Mouse (Mus musculus): Measurements from ENCODE around the gene Vmn2r103. TPM values are rescaled to one million over a fixed set of nuclear protein-coding genes. Genes with fewer than 3 reads are reported as not detected.

The Vmn2r103 gene
- polyA plus RNA-seq (2015; fragmentation: Nextera tagmentation; extraction: Ambion mirVana): not detected in 2 replicates

GRCm38 (mm10) chr17:19773063-19773462, at the start of gene Vmn2r103:
Vmn2r103 (plus strand) TSS chr17:19773363.
- H3K27ac ChIP-seq (ENCODE audit: low read depth, low read length): no peak within 1 kb of the TSS
- no peaks in the 10 kb centered on the region for H3K9me3 ChIP-seq (ENCODE audit: control insufficient read depth)
- no peak within 1 kb of the TSS for H3K9ac ChIP-seq (ENCODE audit: low read depth, low read length)
- no peak for TF ChIP-seq CTCF (IDR thresholded peaks at IDR 0.05; ENCODE audit: low read depth)
- H3K36me3 ChIP-seq (ENCODE audit: control insufficient read depth, insufficient read depth): no peaks in the 10 kb centered on the region
- no peaks in the 10 kb centered on the region for H3K27me3 ChIP-seq (replicated peaks; ENCODE audit: control insufficient read depth, insufficient read depth, low read length)
- no peak within 1 kb of the TSS for H3K4me3 ChIP-seq (ENCODE audit: low read depth, low read length)
- H3K4me1 ChIP-seq (replicated peaks; ENCODE audit: control insufficient read depth, insufficient read depth, low read length): no peaks in the 10 kb centered on the region
- 50% methylated on average over 4 of the region's 4 CpGs for WGBS
- H3K4me2 ChIP-seq (replicated peaks; ENCODE audit: low read depth): no peak within 1 kb of the TSS
- ATAC-seq: no peak

GRCm38 (mm10) chr17:19778994-19779393, 5.8 kb downstream of the Vmn2r103 start:
- 88% methylated on average over 4 of the region's 4 CpGs for WGBS
- H3K27me3 ChIP-seq (replicated peaks; ENCODE audit: control insufficient read depth, insufficient read depth, low read length): no peaks in the 10 kb centered on the region
- no peaks in the 10 kb centered on the region for H3K4me1 ChIP-seq (replicated peaks; ENCODE audit: control insufficient read depth, insufficient read depth, low read length)

GRCm38 (mm10) chr17:19789248-19789647, 16.1 kb downstream of the Vmn2r103 start:
- Histone ChIP-seq H3K4me1 (replicated peaks; ENCODE audit: control insufficient read depth, insufficient read depth, low read length) (no peaks in the 10 kb centered on the region), H3K4me3 (ENCODE audit: low read depth, low read length) (no peak overlapping the region), H3K9ac (ENCODE audit: low read depth, low read length) (no peak overlapping the region), H3K4me2 (replicated peaks; ENCODE audit: low read depth) (no peak overlapping the region), H3K9me3 (ENCODE audit: control insufficient read depth) (no peaks in the 10 kb centered on the region), H3K36me3 (ENCODE audit: control insufficient read depth, insufficient read depth) (no peaks in the 10 kb centered on the region), H3K27me3 (replicated peaks; ENCODE audit: control insufficient read depth, insufficient read depth, low read length) (no peaks in the 10 kb centered on the region), H3K27ac (ENCODE audit: low read depth, low read length) (no peak overlapping the region)
- TF ChIP-seq CTCF (IDR thresholded peaks at IDR 0.05; ENCODE audit: low read depth): no peak
- ATAC-seq: no peak
- WGBS: 80% methylated on average over 1 of the region's 1 CpGs

More at GRCm38 (mm10) chr17:19778994-19779393, 5.8 kb downstream of the Vmn2r103 start:
- no peak overlapping the region for H3K4me3 ChIP-seq (ENCODE audit: low read depth, low read length)
- TF ChIP-seq CTCF (IDR thresholded peaks at IDR 0.05; ENCODE audit: low read depth): no peak
- ATAC-seq: no peak
- H3K36me3 ChIP-seq (ENCODE audit: control insufficient read depth, insufficient read depth): no peaks in the 10 kb centered on the region
- H3K9me3 ChIP-seq (ENCODE audit: control insufficient read depth): no peaks in the 10 kb centered on the region
- H3K4me2 ChIP-seq (replicated peaks; ENCODE audit: low read depth): no peak overlapping the region
- H3K27ac ChIP-seq (ENCODE audit: low read depth, low read length): no peak overlapping the region
- no peak overlapping the region for H3K9ac ChIP-seq (ENCODE audit: low read depth, low read length)

Other genes starting within 250 kb of the Vmn2r103 start
- gene Vmn2r101, start 196.1 kb upstream of the Vmn2r103 start, polyA plus RNA-seq (2015; fragmentation: Nextera tagmentation; extraction: Ambion mirVana): not detected in 2 replicates
- not detected in 2 replicates for gene Vmn2r102, start 113.0 kb upstream of the Vmn2r103 start, polyA plus RNA-seq (2015; fragmentation: Nextera tagmentation; extraction: Ambion mirVana)

All from intestine, postnatal 0 days (tissue).